Mouse (Mus musculus) stomach, embryonic 16.5 days (tissue): ENCODE data around the gene Tsr1. TPM values are rescaled to one million over a fixed set of nuclear protein-coding genes. Genes with fewer than 3 reads are reported as not detected.

Experiments used
- ATAC-seq: fragments of 200-750 bp; cut with Nextera tagmentation; 2 replicates; pipeline ENCODE4 v1.8.0; 2017; ENCODE audit warnings: moderate number of reproducible peaks, moderate TSS enrichment; ENCODE audit not compliant: insufficient read depth, low FRiP score
- H3K27ac ChIP-seq: fragments of 300-500 bp; sonication (generic); 2 replicates; pipeline ENCODE4 v1.5.1; 2014; ENCODE audit warnings: low read length
- H3K27me3 ChIP-seq: fragments of 300-500 bp; sonication (generic); 2 replicates; pipeline ENCODE4 v1.6.1; 2014; ENCODE audit warnings: low read length, control low read depth, mixed read lengths; ENCODE audit not compliant: control insufficient read depth, insufficient read depth
- H3K36me3 ChIP-seq: fragments of 300-500 bp; sonication (generic); 2 replicates; pipeline ENCODE4 v1.6.1; 2014; ENCODE audit warnings: low read length; ENCODE audit not compliant: control insufficient read depth, insufficient read depth
- H3K4me1 ChIP-seq: fragments of 300-500 bp; sonication (generic); 2 replicates; pipeline ENCODE4 v1.6.1; 2014; ENCODE audit warnings: low read length, control low read depth, mixed read lengths; ENCODE audit not compliant: control insufficient read depth, insufficient read depth
- H3K4me2 ChIP-seq: fragments of 300-500 bp; sonication (generic); 2 replicates; pipeline ENCODE4 v1.6.1; 2014; ENCODE audit warnings: low read depth, low read length, mixed read lengths
- H3K4me3 ChIP-seq: fragments of 300-500 bp; sonication (generic); replicated peaks from 2 replicates; pipeline ENCODE4 v1.5.1; 2014; ENCODE audit warnings: mild to moderate bottlenecking, low read length
- H3K9ac ChIP-seq: fragments of 300-500 bp; sonication (generic); 2 replicates; pipeline ENCODE4 v1.6.1; 2014; ENCODE audit warnings: low read length
- H3K9me3 ChIP-seq: fragments of 300-500 bp; sonication (generic); replicated peaks from 2 replicates; pipeline ENCODE4 v1.6.1; 2016; ENCODE audit warnings: low read length, control low read depth; ENCODE audit not compliant: control insufficient read depth
- WGBS: fragments of 180-500 bp; shearing (Covaris S2); extraction: QIAGEN DNeasy Blood & Tissue Kit; methylation state at CpG from one replicate; pipeline ENCODE4 v1.1.7; 2014; 5-methylcytosine and 5-hydroxymethylcytosine counted together
- polyA plus RNA-seq: library from polyadenylated mRNA; unstranded; fragments of >200 nt; fragmentation: Nextera tagmentation; extraction: Ambion mirVana; gene quantifications from 2 replicates; pipeline ENCODE4 v1.2.1, GENCODE M21; 2015

Tsr1 gene
- polyA plus RNA-seq, 1 experiment from 2014 or later = 48.3 TPM

GRCm38 (mm10) chr11:74909978-74910377 is 12.1 kb downstream of the Tsr1 start:
- Histone ChIP-seq H3K36me3 (peaks cover 45% of the 10 kb centered on the region), H3K27me3 (no peaks in the 10 kb centered on the region), H3K27ac (no peak overlapping the region), H3K4me3 (no peak overlapping the region), H3K9me3 (no peaks in the 10 kb centered on the region), H3K4me1 (no peaks in the 10 kb centered on the region), H3K9ac (no peak overlapping the region), H3K4me2 (no peak overlapping the region)
- ATAC-seq = no peak
- 87% methylated on average over 4 of the region's 4 CpGs for WGBS

- Histone ChIP-seq H3K9me3 (no peaks in the 10 kb centered on the region), H3K4me2 (no peak overlapping the region), H3K9ac (no peak overlapping the region), H3K36me3 (peaks cover 22% of the 10 kb centered on the region), H3K27ac (no peak overlapping the region), H3K4me1 (no peaks in the 10 kb centered on the region), H3K27me3 (no peaks in the 10 kb centered on the region), H3K4me3 (no peak overlapping the region)
- no peak for ATAC-seq
- WGBS = 63% methylated on average over 3 of the region's 3 CpGs
These were observed 14.6 kb downstream of the Tsr1 start for GRCm38 (mm10) chr11:74912492-74912891.

- WGBS = 67% methylated on average over 6 of the region's 6 CpGs
- Histone ChIP-seq H3K36me3 (0 out of 2 replicates have a peak, but pooled peaks cover 5% of the 10 kb centered on the region), H3K27ac (no peak overlapping the region), H3K9me3 (no peaks in the 10 kb centered on the region), H3K4me2 (no peak overlapping the region), H3K9ac (no peak overlapping the region), H3K4me3 (no peak overlapping the region), H3K27me3 (no peaks in the 10 kb centered on the region), H3K4me1 (no peaks in the 10 kb centered on the region)
- ATAC-seq = no peak
These were observed 21.4 kb downstream of the Tsr1 start for GRCm38 (mm10) chr11:74919249-74919648.

GRCm38 (mm10) chr11:74924149-74924548 is 26.3 kb downstream of the Tsr1 start:
- H3K27ac ChIP-seq = no peak overlapping the region
- no peak for ATAC-seq
- no peaks in the 10 kb centered on the region for H3K9me3 ChIP-seq
- 53% methylated on average over 4 of the region's 4 CpGs for WGBS
- H3K4me2 ChIP-seq = no peak overlapping the region
- H3K4me3 ChIP-seq = no peak overlapping the region
- H3K27me3 ChIP-seq = no peaks in the 10 kb centered on the region
- H3K9ac ChIP-seq = no peak overlapping the region
- peaks cover 12% of the 10 kb centered on the region for H3K4me1 ChIP-seq
- H3K36me3 ChIP-seq = 0 out of 2 replicates have a peak, but pooled peaks cover 1% of the 10 kb centered on the region

- peaks cover 12% of the 10 kb centered on the region for H3K4me1 ChIP-seq
- peak within 1 kb of the TSS; percentile 97 for H3K9ac ChIP-seq
- peak within 1 kb of the TSS; percentile 93 for H3K4me3 ChIP-seq
- H3K4me2 ChIP-seq = peak within 1 kb of the TSS; percentile 76
- 0 out of 2 replicates have a peak, but pooled peaks cover 4% of the 10 kb centered on the region for H3K36me3 ChIP-seq
- WGBS = under 1% methylated on average over 83 of the region's 88 CpGs
- peak within 1 kb of the TSS; percentile 99 for H3K27ac ChIP-seq
- peak; percentile 96 for ATAC-seq
- H3K9me3 ChIP-seq = no peaks in the 10 kb centered on the region
- H3K27me3 ChIP-seq = no peaks in the 10 kb centered on the region
These were observed 27.9 kb downstream of the Tsr1 start, which contains the start of the genes Smg6 and Srr for GRCm38 (mm10) chr11:74925577-74926387. Gene Smg6 (plus strand): TSS chr11:74925823. Gene Srr (minus strand): TSS chr11:74925948.

GRCm38 (mm10) chr11:74926388-74927005 is 28.6 kb downstream of the Tsr1 start:
- H3K4me1 ChIP-seq = peaks cover 12% of the 10 kb centered on the region
- WGBS = 3% methylated on average over 11 of the region's 11 CpGs
- peak overlapping the region; percentile 76 for H3K4me2 ChIP-seq
- H3K4me3 ChIP-seq = peak overlapping the region; percentile 93
- H3K9ac ChIP-seq = peak overlapping the region; percentile 97
- peak; percentile 27; the same call in 1 of the 2 replicates for ATAC-seq
- no peaks in the 10 kb centered on the region for H3K27me3 ChIP-seq
- peak overlapping the region; percentile 99 for H3K27ac ChIP-seq
- no peaks in the 10 kb centered on the region for H3K9me3 ChIP-seq
- H3K36me3 ChIP-seq = 0 out of 2 replicates have a peak, but pooled peaks cover 4% of the 10 kb centered on the region

- Histone ChIP-seq H3K9ac (no peak overlapping the region), H3K4me2 (peak overlapping the region; percentile 76), H3K4me3 (no peak overlapping the region)
These were observed 29.4 kb downstream of the Tsr1 start for GRCm38 (mm10) chr11:74927236-74927725.

GRCm38 (mm10) chr11:74929111-74929510 is 31.2 kb downstream of the Tsr1 start:
- Histone ChIP-seq H3K4me1 (peaks cover 12% of the 10 kb centered on the region), H3K27me3 (no peaks in the 10 kb centered on the region), H3K4me3 (no peak overlapping the region), H3K4me2 (no peak overlapping the region), H3K36me3 (0 out of 2 replicates have a peak, but pooled peaks cover 4% of the 10 kb centered on the region), H3K27ac (no peak overlapping the region), H3K9ac (no peak overlapping the region), H3K9me3 (no peaks in the 10 kb centered on the region)
- no peak for ATAC-seq
- 86% methylated on average over 4 of the region's 4 CpGs for whole genome bisulfite sequencing

More at GRCm38 (mm10) chr11:74927236-74927725, 29.4 kb downstream of the Tsr1 start:
- H3K36me3 ChIP-seq = 0 out of 2 replicates have a peak, but pooled peaks cover 4% of the 10 kb centered on the region
- peaks cover 12% of the 10 kb centered on the region for H3K4me1 ChIP-seq
- WGBS = 88% methylated on average over 2 of the region's 2 CpGs
- no peak for ATAC-seq
- no peaks in the 10 kb centered on the region for H3K9me3 ChIP-seq
- no peaks in the 10 kb centered on the region for H3K27me3 ChIP-seq
- peak overlapping the region; percentile 29 for H3K27ac ChIP-seq

GRCm38 (mm10) chr11:74930391-74930790 is 32.5 kb downstream of the Tsr1 start:
- no peak for ATAC-seq
- no peak overlapping the region for H3K4me3 ChIP-seq
- peaks cover 9% of the 10 kb centered on the region for H3K4me1 ChIP-seq
- no peaks in the 10 kb centered on the region for H3K27me3 ChIP-seq
- H3K4me2 ChIP-seq = no peak overlapping the region
- WGBS = 94% methylated on average over 7 of the region's 7 CpGs
- H3K36me3 ChIP-seq = 0 out of 2 replicates have a peak, but pooled peaks cover 6% of the 10 kb centered on the region
- H3K9me3 ChIP-seq = no peaks in the 10 kb centered on the region
- H3K9ac ChIP-seq = no peak overlapping the region
- H3K27ac ChIP-seq = no peak overlapping the region
